Mouse (Mus musculus): ENCODE results near the gene Extl1. TPM values are rescaled to one million over a fixed set of nuclear protein-coding genes. Genes with fewer than 3 reads are reported as not detected.
A peak's percentile ranks its signal among the peaks of the same experiment; 100 is the strongest.

The Extl1 gene
- polyA plus RNA-seq, 1 experiment: 8.9 TPM

DNA sequence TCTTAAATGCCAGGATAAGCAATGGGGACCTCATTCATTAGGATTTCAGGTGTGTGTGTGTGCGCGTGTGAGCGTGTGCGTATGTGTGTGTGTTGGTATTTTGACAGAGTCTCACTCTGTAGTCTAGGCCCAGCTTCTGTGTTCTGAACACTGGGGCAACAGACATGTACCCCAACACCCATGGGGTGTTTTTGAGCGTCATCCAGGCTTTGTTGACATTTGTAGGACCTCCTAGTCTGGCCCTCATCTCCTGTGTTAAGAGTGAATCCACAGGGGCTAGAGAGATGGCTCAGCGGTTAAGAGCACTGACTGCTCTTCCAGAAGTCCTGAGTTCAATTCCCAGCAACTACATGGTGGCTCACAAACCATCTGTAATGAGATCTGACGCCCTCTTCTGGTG lies 11.5 kb upstream of the Extl1 start:
- Histone ChIP-seq H3K4me1 (replicated peaks; ENCODE audit: control insufficient read depth, insufficient read depth, low read length) (peaks cover 15% of the 10 kb centered on the region), H3K27ac (ENCODE audit: control insufficient read depth, insufficient read depth, low read length) (no peak overlapping the region), H3K27me3 (ENCODE audit: control insufficient read depth, insufficient read depth, low read length) (no peaks in the 10 kb centered on the region), H3K4me3 (ENCODE audit: control insufficient read depth, insufficient read depth, low read length) (no peak overlapping the region), H3K36me3 (ENCODE audit: control insufficient read depth, insufficient read depth, low read length) (no peaks in the 10 kb centered on the region)
- WGBS: 94% methylated on average over 7 of the region's 7 CpGs
- no peak for TF ChIP-seq POLR2A (IDR thresholded peaks at IDR 0.05; ENCODE audit: control insufficient read depth, extremely low read depth, insufficient read depth, low read length, poor library complexity)
- TF ChIP-seq CTCF (IDR thresholded peaks at IDR 0.05; ENCODE audit: borderline replicate concordance, control insufficient read depth, extremely low read depth, insufficient read depth, low read length, poor library complexity): no peak
- DNase-seq: no peak

DNA sequence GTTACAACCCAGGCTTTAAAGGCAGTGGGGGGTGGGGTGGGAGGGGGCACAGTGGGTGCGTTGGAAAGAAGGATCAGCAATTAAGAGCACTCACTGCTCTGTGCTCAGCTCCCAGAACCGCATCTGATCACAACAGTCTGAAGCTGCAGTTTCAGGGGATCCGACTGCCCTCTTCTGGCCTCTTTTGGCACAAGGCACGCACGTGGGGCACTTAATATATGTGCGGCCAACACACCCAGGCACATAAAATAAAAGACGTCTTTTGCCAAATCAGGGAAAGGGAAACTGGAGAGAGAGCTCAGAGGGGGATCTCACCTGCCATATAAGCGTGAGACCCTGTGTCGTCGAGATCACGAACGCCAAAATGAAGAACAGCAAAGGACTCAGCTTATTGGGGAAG lies 9.4 kb upstream of the Extl1 start:
- Histone ChIP-seq H3K36me3 (ENCODE audit: control insufficient read depth, insufficient read depth, low read length) (no peaks in the 10 kb centered on the region), H3K27ac (ENCODE audit: control insufficient read depth, insufficient read depth, low read length) (no peak overlapping the region), H3K4me1 (replicated peaks; ENCODE audit: control insufficient read depth, insufficient read depth, low read length) (peaks cover 15% of the 10 kb centered on the region), H3K4me3 (ENCODE audit: control insufficient read depth, insufficient read depth, low read length) (no peak overlapping the region), H3K27me3 (ENCODE audit: control insufficient read depth, insufficient read depth, low read length) (no peaks in the 10 kb centered on the region)
- WGBS: 46% methylated on average over 12 of the region's 12 CpGs
- no peak for DNase-seq
- TF ChIP-seq CTCF (IDR thresholded peaks at IDR 0.05; ENCODE audit: borderline replicate concordance, control insufficient read depth, extremely low read depth, insufficient read depth, low read length, poor library complexity) (no peak), POLR2A (IDR thresholded peaks at IDR 0.05; ENCODE audit: control insufficient read depth, extremely low read depth, insufficient read depth, low read length, poor library complexity) (no peak)

DNA sequence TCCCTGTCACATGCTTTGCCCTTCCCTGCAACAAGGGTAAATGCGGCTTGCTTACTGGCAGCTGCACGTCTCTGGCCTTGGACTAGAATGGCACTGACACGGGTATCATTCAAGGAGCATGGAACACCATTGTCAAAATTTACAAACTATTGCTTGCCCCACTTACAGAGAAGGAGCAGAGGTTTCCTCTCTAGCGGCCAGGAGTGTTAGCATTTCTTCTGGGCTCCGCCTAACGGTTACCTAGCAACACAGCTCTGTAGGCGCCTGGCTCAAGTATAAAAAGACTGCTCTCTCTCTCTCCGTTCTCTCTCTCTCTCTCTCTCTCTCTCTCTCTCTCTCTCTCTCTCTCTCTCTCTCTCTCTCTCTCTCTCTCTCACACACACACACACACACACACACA lies 8.9 kb upstream of the Extl1 start:
- Histone ChIP-seq H3K27ac (ENCODE audit: control insufficient read depth, insufficient read depth, low read length) (no peak overlapping the region), H3K36me3 (ENCODE audit: control insufficient read depth, insufficient read depth, low read length) (no peaks in the 10 kb centered on the region), H3K27me3 (ENCODE audit: control insufficient read depth, insufficient read depth, low read length) (no peaks in the 10 kb centered on the region), H3K4me3 (ENCODE audit: control insufficient read depth, insufficient read depth, low read length) (no peak overlapping the region), H3K4me1 (replicated peaks; ENCODE audit: control insufficient read depth, insufficient read depth, low read length) (peaks cover 15% of the 10 kb centered on the region)
- WGBS: 25% methylated on average over 8 of the region's 8 CpGs
- TF ChIP-seq POLR2A (IDR thresholded peaks at IDR 0.05; ENCODE audit: control insufficient read depth, extremely low read depth, insufficient read depth, low read length, poor library complexity) (no peak), CTCF (IDR thresholded peaks at IDR 0.05; ENCODE audit: borderline replicate concordance, control insufficient read depth, extremely low read depth, insufficient read depth, low read length, poor library complexity) (no peak)
- DNase-seq: no peak

DNA sequence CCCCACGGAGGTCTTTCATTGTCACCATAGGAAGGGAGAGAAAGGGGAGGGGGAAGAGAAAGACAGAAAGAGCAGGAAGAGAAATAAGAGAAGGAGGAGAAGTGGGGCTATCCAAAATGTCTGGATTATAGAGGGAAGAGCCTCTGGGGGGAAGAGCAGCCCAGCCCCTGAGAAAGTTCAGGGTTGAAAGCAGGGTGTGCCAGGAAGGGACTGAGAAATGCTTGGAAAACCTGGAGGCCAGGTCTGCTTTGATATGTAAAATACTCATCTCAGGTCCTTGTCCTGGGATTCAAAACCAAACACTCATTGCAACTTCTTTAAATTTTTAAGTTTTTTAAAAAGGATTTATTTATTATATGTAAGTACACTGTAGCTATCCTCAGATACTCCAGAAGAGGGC lies 8.0 kb upstream of the Extl1 start:
- TF ChIP-seq CTCF (IDR thresholded peaks at IDR 0.05; ENCODE audit: borderline replicate concordance, control insufficient read depth, extremely low read depth, insufficient read depth, low read length, poor library complexity) (no peak), POLR2A (IDR thresholded peaks at IDR 0.05; ENCODE audit: control insufficient read depth, extremely low read depth, insufficient read depth, low read length, poor library complexity) (no peak)
- 84% methylated on average over 1 of the region's 1 CpGs for WGBS

DNA sequence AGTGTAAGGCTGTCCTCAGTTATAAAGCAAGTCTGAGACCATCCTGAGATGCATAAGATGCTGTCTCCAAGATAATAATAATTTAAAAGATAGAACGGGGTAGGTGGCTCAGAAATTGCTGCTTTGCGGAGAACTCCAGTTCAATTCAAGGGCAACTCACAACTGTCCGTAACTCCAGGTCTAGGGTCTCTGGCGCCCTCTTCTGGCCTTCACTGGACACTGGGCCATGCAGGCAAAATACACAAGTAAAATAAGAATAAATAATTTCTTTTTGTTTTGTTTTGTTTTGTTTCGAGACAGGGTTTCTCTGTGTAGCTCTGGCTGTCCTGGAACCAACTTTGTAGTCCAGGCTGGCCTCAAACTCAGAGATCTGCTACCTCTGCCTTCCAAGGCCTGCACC lies 4.7 kb upstream of the Extl1 start:
- WGBS: 8% methylated on average over 5 of the region's 5 CpGs
- no peaks in the 10 kb centered on the region for H3K27me3 ChIP-seq (ENCODE audit: control insufficient read depth, insufficient read depth, low read length)
- no peaks in the 10 kb centered on the region for H3K36me3 ChIP-seq (ENCODE audit: control insufficient read depth, insufficient read depth, low read length)
- DNase-seq: peak; percentile 60
- TF ChIP-seq POLR2A (IDR thresholded peaks at IDR 0.05; ENCODE audit: control insufficient read depth, extremely low read depth, insufficient read depth, low read length, poor library complexity): no peak
- TF ChIP-seq CTCF (IDR thresholded peaks at IDR 0.05; ENCODE audit: borderline replicate concordance, control insufficient read depth, extremely low read depth, insufficient read depth, low read length, poor library complexity): 0 out of 2 replicates have a peak, but pooled peaks have one; percentile 19
- H3K4me1 ChIP-seq (replicated peaks; ENCODE audit: control insufficient read depth, insufficient read depth, low read length): peaks cover 8% of the 10 kb centered on the region; the same call in 1 of the 2 replicates
- no peak overlapping the region for H3K4me3 ChIP-seq (ENCODE audit: control insufficient read depth, insufficient read depth, low read length)
- H3K27ac ChIP-seq (ENCODE audit: control insufficient read depth, insufficient read depth, low read length): no peak overlapping the region

More for the DNA sequence above, 8.0 kb upstream of the Extl1 start:
- no peak overlapping the region for H3K4me3 ChIP-seq (ENCODE audit: control insufficient read depth, insufficient read depth, low read length)
- no peaks in the 10 kb centered on the region for H3K27me3 ChIP-seq (ENCODE audit: control insufficient read depth, insufficient read depth, low read length)
- H3K4me1 ChIP-seq (replicated peaks; ENCODE audit: control insufficient read depth, insufficient read depth, low read length): peaks cover 13% of the 10 kb centered on the region
- no peak overlapping the region for H3K27ac ChIP-seq (ENCODE audit: control insufficient read depth, insufficient read depth, low read length)
- no peaks in the 10 kb centered on the region for H3K36me3 ChIP-seq (ENCODE audit: control insufficient read depth, insufficient read depth, low read length)
- no peak for DNase-seq

DNA sequence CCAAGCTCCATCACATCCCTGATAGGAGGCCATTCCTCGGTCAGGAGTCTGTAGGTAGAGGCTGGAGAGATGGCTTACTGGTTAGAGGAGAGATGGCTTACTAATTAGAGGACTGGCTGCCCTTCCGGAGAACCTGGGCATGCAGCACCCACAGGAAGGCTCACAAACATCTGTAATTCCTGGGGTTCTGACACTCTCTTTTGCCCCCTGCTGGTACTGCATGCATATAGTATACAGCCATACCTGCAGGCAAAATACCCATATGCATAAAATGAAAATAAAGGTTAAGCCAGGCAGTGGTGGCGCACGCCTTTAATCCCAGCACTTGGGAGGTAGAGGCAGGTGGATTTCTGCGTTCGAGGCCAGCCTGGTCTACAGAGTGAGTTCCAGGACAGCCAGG lies 3.6 kb upstream of the Extl1 start:
- Histone ChIP-seq H3K4me3 (ENCODE audit: control insufficient read depth, insufficient read depth, low read length) (no peak overlapping the region), H3K36me3 (ENCODE audit: control insufficient read depth, insufficient read depth, low read length) (no peaks in the 10 kb centered on the region), H3K27ac (ENCODE audit: control insufficient read depth, insufficient read depth, low read length) (no peak overlapping the region), H3K4me1 (replicated peaks; ENCODE audit: control insufficient read depth, insufficient read depth, low read length) (0 out of 2 replicates have a peak, but pooled peaks cover under 1% of the 10 kb centered on the region), H3K27me3 (ENCODE audit: control insufficient read depth, insufficient read depth, low read length) (no peaks in the 10 kb centered on the region)
- WGBS: 57% methylated on average over 6 of the region's 6 CpGs
- no peak for TF ChIP-seq POLR2A (IDR thresholded peaks at IDR 0.05; ENCODE audit: control insufficient read depth, extremely low read depth, insufficient read depth, low read length, poor library complexity)
- DNase-seq: peak; percentile 43

DNA sequence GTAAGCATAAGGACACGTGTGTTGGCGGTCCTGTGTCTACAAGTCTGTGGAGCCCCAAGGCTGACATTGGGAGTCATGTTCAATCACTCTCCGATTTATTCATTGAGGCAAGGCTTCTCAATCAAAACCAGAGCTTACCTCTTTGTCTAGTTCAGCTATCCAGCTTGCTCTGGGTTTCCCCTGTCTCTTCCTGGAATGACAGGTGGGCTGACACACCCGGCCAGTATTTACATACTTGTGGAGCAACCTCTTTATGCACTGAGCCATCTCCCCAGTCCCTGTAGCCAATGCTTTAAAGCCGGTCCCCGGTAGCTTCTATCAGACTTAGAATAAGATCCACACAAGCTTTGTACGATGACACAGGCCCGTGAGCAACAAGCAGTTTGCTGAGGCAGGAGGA lies 4.1 kb downstream of the Extl1 start:
- TF ChIP-seq POLR2A (IDR thresholded peaks at IDR 0.05; ENCODE audit: control insufficient read depth, extremely low read depth, insufficient read depth, low read length, poor library complexity): no peak
- no peak for TF ChIP-seq CTCF (IDR thresholded peaks at IDR 0.05; ENCODE audit: borderline replicate concordance, control insufficient read depth, extremely low read depth, insufficient read depth, low read length, poor library complexity)
- no peak for DNase-seq
- H3K27me3 ChIP-seq (ENCODE audit: control insufficient read depth, insufficient read depth, low read length): no peaks in the 10 kb centered on the region
- no peak overlapping the region for H3K4me3 ChIP-seq (ENCODE audit: control insufficient read depth, insufficient read depth, low read length)
- H3K36me3 ChIP-seq (ENCODE audit: control insufficient read depth, insufficient read depth, low read length): no peaks in the 10 kb centered on the region
- no peaks in the 10 kb centered on the region for H3K4me1 ChIP-seq (replicated peaks; ENCODE audit: control insufficient read depth, insufficient read depth, low read length)
- no peak overlapping the region for H3K27ac ChIP-seq (ENCODE audit: control insufficient read depth, insufficient read depth, low read length)
- 91% methylated on average over 8 of the region's 8 CpGs for WGBS
